Mouse (Mus musculus) C2C12 (cell line): Measurements from ENCODE around the gene Mfsd6.

ENCODE experiments used
- CEBPB ChIP-seq: IDR thresholded peaks from one replicate; pipeline ENCODE4 v1.6.1; 2011; ENCODE audit warnings: low read depth, mild to moderate bottlenecking, control low read depth, moderate library complexity
- CTCF ChIP-seq: IDR thresholded peaks from one replicate; pipeline ENCODE4 v1.5.1; 2011; ENCODE audit not compliant: control insufficient read depth, insufficient read depth, insufficient read length
- FOSL1 ChIP-seq: IDR thresholded peaks from one replicate; pipeline ENCODE4 v1.8.0; 2011; ENCODE audit warnings: mild to moderate bottlenecking, low read length; ENCODE audit not compliant: poor library complexity, insufficient read depth, severe bottlenecking
- MAX ChIP-seq: IDR thresholded peaks from one replicate; pipeline ENCODE4 v1.6.1; 2011; ENCODE audit warnings: mild to moderate bottlenecking, control low read depth
- MYOD1 ChIP-seq: IDR thresholded peaks from one replicate; pipeline ENCODE4 v1.6.1; 2011; ENCODE audit warnings: low read depth; ENCODE audit not compliant: control insufficient read depth, insufficient read length
- USF1 ChIP-seq: IDR thresholded peaks from one replicate; pipeline ENCODE4 v1.6.1; 2011; ENCODE audit warnings: low read depth, mild to moderate bottlenecking, control low read depth, moderate library complexity

DNA sequence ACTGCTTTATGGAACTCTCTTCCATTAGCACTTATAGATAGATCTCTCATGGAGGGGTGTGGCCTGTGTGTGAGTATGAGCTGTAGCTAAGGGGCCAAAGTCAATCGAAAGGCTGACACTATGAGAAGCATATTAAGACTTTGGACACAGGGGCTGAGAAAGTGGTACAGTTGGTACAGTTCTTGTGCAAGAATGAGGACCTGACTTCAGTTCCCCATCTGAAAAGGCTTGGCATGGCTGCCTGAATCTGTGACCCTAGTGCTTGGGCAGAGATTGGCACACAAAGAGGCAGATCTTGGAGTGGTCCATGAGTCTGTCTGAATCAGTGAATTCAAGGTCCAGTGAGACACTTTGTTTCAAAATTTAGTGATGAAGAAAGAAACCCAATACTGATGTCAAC, 27.1 kb upstream of the Mfsd6 start:
- TF ChIP-seq CEBPB (no peak), CTCF (no peak), MAX (no peak), MYOD1 (no peak), FOSL1 (no peak), USF1 (no peak)
